Mouse (Mus musculus): ENCODE measurements around the gene Lyst. TPM values are rescaled to one million over a fixed set of nuclear protein-coding genes. Genes with fewer than 3 reads are reported as not detected.

Lyst gene
- polyA plus RNA-seq, 1 experiment = 1.6 TPM

DNA sequence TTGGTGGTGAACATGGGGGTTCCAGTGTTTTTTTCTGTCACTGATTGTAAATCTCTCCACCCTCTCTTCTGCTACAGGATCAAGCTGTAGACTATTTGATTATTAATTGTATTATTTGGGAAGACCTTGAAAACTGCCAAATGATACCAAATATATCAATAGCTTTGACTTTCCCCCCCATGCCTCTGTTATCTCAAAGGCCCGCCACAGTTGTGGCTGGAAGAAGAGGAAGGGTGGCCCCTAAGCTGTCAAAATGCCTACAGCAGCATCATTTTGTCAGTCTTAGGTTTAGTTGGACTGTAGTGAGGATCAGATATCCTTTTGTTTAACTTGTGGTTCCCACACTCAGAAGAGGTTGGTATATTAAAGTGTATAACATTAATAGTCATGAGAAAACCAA lies 1.7 kb upstream of the Lyst start:
- TF ChIP-seq POLR2A (IDR thresholded peaks at IDR 0.05; ENCODE audit: low read depth, low read length) = no peak
- no peak for TF ChIP-seq CTCF (IDR thresholded peaks at IDR 0.05; ENCODE audit: extremely low read depth, insufficient read length, insufficient replicate concordance, low read depth, low read length)
- Histone ChIP-seq H3K4me3 (ENCODE audit: low read depth, low read length) (no peak overlapping the region), H3K27ac (ENCODE audit: insufficient read depth, low read depth, low read length) (no peak overlapping the region), H3K27me3 (ENCODE audit: control insufficient read depth, insufficient read depth, low read length) (no peaks in the 10 kb centered on the region), H3K4me1 (ENCODE audit: control insufficient read depth, insufficient read depth, insufficient read length, low read length) (no peaks in the 10 kb centered on the region), H3K36me3 (ENCODE audit: control insufficient read depth, insufficient read depth, low read length) (no peaks in the 10 kb centered on the region)
- 100% methylated on average over 1 of the region's 1 CpGs for WGBS

DNA sequence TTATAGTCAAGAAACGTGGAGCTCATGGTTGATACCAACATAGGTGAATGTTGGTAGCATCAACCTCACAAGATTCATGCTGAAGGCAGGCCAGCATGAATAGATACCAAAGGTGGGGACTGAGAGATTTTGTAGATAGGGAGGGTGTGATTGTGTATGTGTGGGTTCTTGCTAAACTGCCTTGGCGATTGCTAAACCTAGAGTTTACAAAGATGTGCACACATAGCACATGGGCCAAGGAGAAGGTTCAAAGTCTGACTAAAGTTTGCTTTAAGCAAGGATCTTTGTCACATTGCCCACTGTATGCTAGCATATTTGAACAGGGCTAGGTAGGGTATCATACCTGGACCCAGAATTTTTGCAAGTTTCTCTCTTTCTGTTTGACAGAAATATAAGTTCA lies 1.2 kb upstream of the Lyst start:
- no peak overlapping the region for H3K4me3 ChIP-seq (ENCODE audit: low read depth, low read length)
- no peak overlapping the region for H3K27ac ChIP-seq (ENCODE audit: insufficient read depth, low read depth, low read length)
- TF ChIP-seq POLR2A (IDR thresholded peaks at IDR 0.05; ENCODE audit: low read depth, low read length) (no peak), CTCF (IDR thresholded peaks at IDR 0.05; ENCODE audit: extremely low read depth, insufficient read length, insufficient replicate concordance, low read depth, low read length) (no peak)
- no peaks in the 10 kb centered on the region for H3K4me1 ChIP-seq (ENCODE audit: control insufficient read depth, insufficient read depth, insufficient read length, low read length)
- no peaks in the 10 kb centered on the region for H3K27me3 ChIP-seq (ENCODE audit: control insufficient read depth, insufficient read depth, low read length)
- 58% methylated on average over 2 of the region's 2 CpGs for WGBS
- H3K36me3 ChIP-seq (ENCODE audit: control insufficient read depth, insufficient read depth, low read length) = no peaks in the 10 kb centered on the region

DNA sequence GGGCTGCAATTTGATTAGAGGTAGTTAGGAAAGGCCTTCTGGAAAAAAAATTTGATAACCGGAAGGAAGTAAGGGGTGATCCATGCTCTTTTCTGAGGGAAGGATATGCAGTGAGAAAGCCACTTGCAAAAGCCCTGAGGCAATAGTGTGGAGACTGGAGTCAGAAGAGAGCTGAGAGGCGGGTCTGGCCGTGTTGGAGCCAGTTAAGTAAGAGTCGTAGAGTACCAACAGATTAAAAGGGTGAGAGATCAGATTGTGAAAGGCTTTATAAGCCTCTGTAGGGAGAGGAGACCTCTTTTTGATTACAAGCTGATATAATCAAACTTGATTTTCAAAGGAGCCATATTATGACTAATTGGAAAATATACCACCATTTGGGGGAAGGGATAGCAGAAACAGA lies 1.7 kb downstream of the Lyst start:
- H3K36me3 ChIP-seq (ENCODE audit: control insufficient read depth, insufficient read depth, low read length) = no peaks in the 10 kb centered on the region
- H3K4me3 ChIP-seq (ENCODE audit: low read depth, low read length) = no peak overlapping the region
- H3K4me1 ChIP-seq (ENCODE audit: control insufficient read depth, insufficient read depth, insufficient read length, low read length) = no peaks in the 10 kb centered on the region
- no peak overlapping the region for H3K27ac ChIP-seq (ENCODE audit: insufficient read depth, low read depth, low read length)
- H3K27me3 ChIP-seq (ENCODE audit: control insufficient read depth, insufficient read depth, low read length) = no peaks in the 10 kb centered on the region
- no peak for TF ChIP-seq CTCF (IDR thresholded peaks at IDR 0.05; ENCODE audit: extremely low read depth, insufficient read length, insufficient replicate concordance, low read depth, low read length)
- no peak for TF ChIP-seq POLR2A (IDR thresholded peaks at IDR 0.05; ENCODE audit: low read depth, low read length)
- WGBS = 69% methylated on average over 4 of the region's 4 CpGs

DNA sequence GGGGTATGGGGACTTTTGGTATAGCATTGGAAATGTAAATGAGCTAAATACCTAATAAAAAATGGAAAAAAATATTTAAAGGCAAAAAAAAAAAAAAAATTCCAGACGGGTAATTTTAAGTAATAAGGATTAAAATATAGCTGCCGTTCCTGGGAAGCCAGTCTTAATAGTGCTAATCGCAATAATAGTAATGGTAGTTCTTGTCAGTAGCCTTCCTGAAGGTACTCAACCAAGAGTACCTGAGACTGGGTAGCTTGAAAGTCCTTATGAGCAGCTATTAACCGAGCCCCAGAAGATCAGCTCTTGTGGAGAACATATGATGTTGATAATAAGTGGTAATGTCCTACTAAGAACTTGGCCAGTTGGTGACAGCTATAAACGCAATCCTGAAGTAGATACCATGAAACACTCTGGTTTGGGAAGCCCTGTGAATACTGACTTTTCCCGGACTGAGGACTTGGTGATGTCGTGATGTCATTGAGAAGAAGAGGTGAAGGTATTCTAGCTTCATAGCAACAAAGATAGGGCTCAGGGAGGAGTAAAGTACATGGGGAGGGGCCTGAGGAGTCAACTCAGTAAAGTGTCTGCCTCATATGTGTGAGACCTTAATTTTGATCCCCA lies 6.3 kb downstream of the Lyst start:
- 89% methylated on average over 7 of the region's 7 CpGs for WGBS
- H3K27me3 ChIP-seq (ENCODE audit: control insufficient read depth, insufficient read depth, low read length) = no peaks in the 10 kb centered on the region
- no peak overlapping the region for H3K27ac ChIP-seq (ENCODE audit: insufficient read depth, low read depth, low read length)
- no peaks in the 10 kb centered on the region for H3K36me3 ChIP-seq (ENCODE audit: control insufficient read depth, insufficient read depth, low read length)
- TF ChIP-seq CTCF (IDR thresholded peaks at IDR 0.05; ENCODE audit: extremely low read depth, insufficient read length, insufficient replicate concordance, low read depth, low read length) (no peak), POLR2A (IDR thresholded peaks at IDR 0.05; ENCODE audit: low read depth, low read length) (no peak)
- H3K4me1 ChIP-seq (ENCODE audit: control insufficient read depth, insufficient read depth, insufficient read length, low read length) = no peaks in the 10 kb centered on the region
- H3K4me3 ChIP-seq (ENCODE audit: low read depth, low read length) = no peak overlapping the region

DNA sequence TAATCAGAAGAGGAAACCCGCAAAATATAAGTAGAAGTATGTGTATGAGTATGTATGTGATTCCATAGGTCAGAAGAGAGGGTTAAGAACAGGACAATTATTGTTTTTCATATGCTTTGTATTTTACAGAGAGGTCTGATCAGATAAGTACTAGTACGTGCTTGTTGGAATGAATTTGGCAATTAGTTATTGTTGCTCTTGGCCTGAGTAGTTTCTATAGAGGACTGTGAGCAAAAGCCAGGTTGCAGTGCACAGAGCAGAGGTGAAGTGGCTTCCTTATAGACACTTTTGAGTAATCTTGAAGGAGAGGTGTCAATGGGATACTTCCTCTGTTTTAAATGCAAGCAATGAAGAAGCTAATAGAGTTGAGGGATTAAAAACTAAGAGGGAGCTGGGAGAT lies 7.7 kb downstream of the Lyst start:
- 55% methylated on average over 2 of the region's 2 CpGs for WGBS
- no peak for TF ChIP-seq POLR2A (IDR thresholded peaks at IDR 0.05; ENCODE audit: low read depth, low read length)
- TF ChIP-seq CTCF (IDR thresholded peaks at IDR 0.05; ENCODE audit: extremely low read depth, insufficient read length, insufficient replicate concordance, low read depth, low read length) = no peak
- Histone ChIP-seq H3K27me3 (ENCODE audit: control insufficient read depth, insufficient read depth, low read length) (no peaks in the 10 kb centered on the region), H3K4me1 (ENCODE audit: control insufficient read depth, insufficient read depth, insufficient read length, low read length) (no peaks in the 10 kb centered on the region), H3K36me3 (ENCODE audit: control insufficient read depth, insufficient read depth, low read length) (no peaks in the 10 kb centered on the region), H3K27ac (ENCODE audit: insufficient read depth, low read depth, low read length) (no peak overlapping the region), H3K4me3 (ENCODE audit: low read depth, low read length) (no peak overlapping the region)

DNA sequence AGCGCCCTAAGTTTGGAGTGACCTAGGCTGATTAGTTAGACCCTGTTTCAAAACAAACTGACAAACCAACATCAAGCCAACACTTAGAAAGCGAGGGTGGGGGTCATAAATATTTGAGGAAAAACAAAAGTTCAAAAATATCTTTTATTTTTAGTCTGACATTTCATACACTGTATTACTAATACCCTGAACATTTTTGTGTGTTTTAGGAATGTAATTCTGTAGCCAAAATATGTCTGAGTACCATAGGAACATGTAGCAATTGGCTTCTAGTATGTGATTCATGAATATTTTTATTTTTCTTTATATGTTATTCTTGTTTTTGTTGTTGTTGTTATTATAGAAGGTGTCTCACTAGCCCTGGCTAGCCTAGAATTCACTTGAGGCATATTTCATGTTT lies 11.2 kb downstream of the Lyst start:
- Histone ChIP-seq H3K27me3 (ENCODE audit: control insufficient read depth, insufficient read depth, low read length) (no peaks in the 10 kb centered on the region), H3K27ac (ENCODE audit: insufficient read depth, low read depth, low read length) (no peak overlapping the region), H3K4me1 (ENCODE audit: control insufficient read depth, insufficient read depth, insufficient read length, low read length) (no peaks in the 10 kb centered on the region), H3K4me3 (ENCODE audit: low read depth, low read length) (no peak overlapping the region), H3K36me3 (ENCODE audit: control insufficient read depth, insufficient read depth, low read length) (no peaks in the 10 kb centered on the region)
- TF ChIP-seq CTCF (IDR thresholded peaks at IDR 0.05; ENCODE audit: extremely low read depth, insufficient read length, insufficient replicate concordance, low read depth, low read length) = no peak
- no peak for TF ChIP-seq POLR2A (IDR thresholded peaks at IDR 0.05; ENCODE audit: low read depth, low read length)
- 90% methylated on average over 2 of the region's 2 CpGs for WGBS

DNA sequence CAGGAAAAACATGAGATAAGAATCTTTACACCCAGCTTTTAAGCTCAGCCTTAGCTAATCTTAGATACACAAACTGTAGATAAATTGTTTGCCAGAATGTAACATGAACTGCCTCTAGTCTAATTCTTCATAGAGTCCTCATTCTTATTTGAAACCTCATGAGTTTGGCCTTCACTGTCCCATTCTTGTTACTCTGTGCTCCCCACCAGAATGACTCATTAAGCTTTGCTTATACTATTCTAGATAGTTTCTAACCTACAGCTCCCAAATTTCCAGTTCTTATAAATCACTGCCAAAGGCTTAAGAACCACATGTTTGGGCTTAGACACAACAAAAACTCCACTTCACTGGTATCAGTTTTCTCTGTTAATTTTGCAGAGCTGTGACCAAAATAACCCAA lies 16.0 kb downstream of the Lyst start:
- Histone ChIP-seq H3K4me3 (ENCODE audit: low read depth, low read length) (no peak overlapping the region), H3K27me3 (ENCODE audit: control insufficient read depth, insufficient read depth, low read length) (no peaks in the 10 kb centered on the region), H3K4me1 (ENCODE audit: control insufficient read depth, insufficient read depth, insufficient read length, low read length) (no peaks in the 10 kb centered on the region), H3K27ac (ENCODE audit: insufficient read depth, low read depth, low read length) (no peak overlapping the region), H3K36me3 (ENCODE audit: control insufficient read depth, insufficient read depth, low read length) (no peaks in the 10 kb centered on the region)
- TF ChIP-seq CTCF (IDR thresholded peaks at IDR 0.05; ENCODE audit: extremely low read depth, insufficient read length, insufficient replicate concordance, low read depth, low read length) = no peak
- no peak for TF ChIP-seq POLR2A (IDR thresholded peaks at IDR 0.05; ENCODE audit: low read depth, low read length)

Data from small intestine, adult 2 months (tissue).